Mouse (Mus musculus) midbrain, postnatal 0 days (tissue): ENCODE measurements around the gene Aspdh. TPM values are rescaled to one million over a fixed set of nuclear protein-coding genes. Genes with fewer than 3 reads are reported as not detected.
A peak's percentile ranks its signal among the peaks of the same experiment; 100 is the strongest.

Source experiments
- ATAC-seq: fragments of 200-750 bp; cut with Nextera tagmentation; 2 replicates; pipeline ENCODE4 v1.8.0; 2017; ENCODE audit warnings: moderate number of reproducible peaks, mild to moderate bottlenecking, moderate TSS enrichment, moderate library complexity; ENCODE audit not compliant: low FRiP score
- DNase-seq: peaks from one replicate; pipeline ENCODE4 v3.0.0-alpha.2; 2015; ENCODE audit warnings: low spot score
- H3K27ac ChIP-seq: fragments of 300-500 bp; sonication (generic); 2 replicates; pipeline ENCODE4 v1.5.1; 2014; ENCODE audit warnings: low read depth, mild to moderate bottlenecking, low read length, mixed read lengths
- H3K27me3 ChIP-seq: fragments of 300-500 bp; sonication (generic); 2 replicates; pipeline ENCODE4 v1.6.1; 2014; ENCODE audit warnings: low read length, control low read depth, mixed read lengths; ENCODE audit not compliant: insufficient read depth
- H3K36me3 ChIP-seq: fragments of 300-500 bp; sonication (generic); 2 replicates; pipeline ENCODE4 v1.6.1; 2014; ENCODE audit warnings: low read length, control low read depth, mixed read lengths; ENCODE audit not compliant: insufficient read depth
- H3K4me1 ChIP-seq: fragments of 300-500 bp; sonication (generic); 2 replicates; pipeline ENCODE4 v1.6.1; 2014; ENCODE audit warnings: mild to moderate bottlenecking, control low read depth, antibody characterized with exemption, low read length, mixed read lengths; ENCODE audit not compliant: insufficient read depth
- H3K4me2 ChIP-seq: fragments of 300-500 bp; sonication (generic); 2 replicates; pipeline ENCODE4 v1.6.1; 2014; ENCODE audit warnings: low read depth, mild to moderate bottlenecking, low read length, mixed read lengths; ENCODE audit not compliant: poor library complexity, severe bottlenecking
- H3K4me3 ChIP-seq: fragments of 300-500 bp; sonication (generic); 2 replicates; pipeline ENCODE4 v1.5.1; 2014; ENCODE audit warnings: low read depth, mild to moderate bottlenecking, low read length, moderate library complexity
- H3K9ac ChIP-seq: fragments of 300-500 bp; sonication (generic); replicated peaks from 2 replicates; pipeline ENCODE4 v1.6.1; 2014; ENCODE audit warnings: mild to moderate bottlenecking, low read length, moderate library complexity, mixed read lengths; ENCODE audit not compliant: poor library complexity, severe bottlenecking
- H3K9me3 ChIP-seq: fragments of 300-500 bp; sonication (generic); 2 replicates; pipeline ENCODE4 v1.6.1; 2016; ENCODE audit warnings: low read length, control low read depth
- CTCF ChIP-seq: IDR thresholded peaks from 2 replicates; pipeline ENCODE4 v1.5.1; 2016; ENCODE audit warnings: antibody characterized with exemption, mild to moderate bottlenecking
- WGBS: fragments of 180-500 bp; shearing (Covaris S2); extraction: QIAGEN DNeasy Blood & Tissue Kit; methylation state at CpG from one replicate; pipeline ENCODE4 v1.1.7; 2014; 5-methylcytosine and 5-hydroxymethylcytosine counted together
- polyA plus RNA-seq: library from polyadenylated mRNA; unstranded; fragments of >200 nt; fragmentation: Nextera tagmentation; extraction: Ambion mirVana; gene quantifications from 2 replicates; pipeline ENCODE4 v1.2.1, GENCODE M21; 2015
- total RNA-seq: library from RNA; depleted of rRNA; stranded (reverse); fragments of >200 nt; gene quantifications from 2 replicates; pipeline ENCODE4 v1.2.3, GENCODE M21; 2014

The Aspdh gene
- total and polyA plus RNA-seq, 2 experiments from 2014 or later = 3.7 to 11.8 TPM

- Histone ChIP-seq H3K27me3 (no peaks in the 10 kb centered on the region), H3K9me3 (no peaks in the 10 kb centered on the region), H3K4me2 (no peak overlapping the region), H3K4me1 (peaks cover 2% of the 10 kb centered on the region; the same call in 1 of the 2 replicates), H3K4me3 (no peak overlapping the region), H3K9ac (no peak overlapping the region), H3K36me3 (peaks cover 48% of the 10 kb centered on the region), H3K27ac (no peak overlapping the region)
- WGBS = 93% methylated on average over 1 of the region's 1 CpGs
- DNase-seq (no peak), ATAC-seq (no peak)
- TF ChIP-seq CTCF = no peak
Observed at GRCm38 (mm10) chr7:44456302-44456701, 8.9 kb upstream of the Aspdh start.

DNA sequence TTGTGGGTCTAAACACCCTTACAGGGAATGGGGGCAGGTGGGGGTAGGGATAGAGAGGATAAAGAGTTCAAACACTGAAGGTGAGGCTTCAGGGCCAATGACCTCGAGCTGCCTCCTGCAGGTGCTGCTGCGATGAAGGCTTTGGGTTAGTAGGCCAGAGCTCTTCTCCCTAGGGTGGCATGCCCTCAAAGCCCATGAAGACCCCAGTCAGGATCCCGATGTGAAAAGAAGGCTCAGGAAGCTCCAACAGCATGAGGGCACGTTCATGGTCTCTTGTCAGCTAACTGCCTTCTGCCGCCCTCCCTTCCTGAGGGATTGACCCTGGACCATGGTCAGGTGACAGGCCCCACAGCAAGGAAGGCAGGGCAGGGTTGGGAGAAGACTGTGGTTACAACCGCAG lies 5.1 kb upstream of the Aspdh start:
- H3K4me3 ChIP-seq = no peak overlapping the region
- no peak for TF ChIP-seq CTCF
- no peak overlapping the region for H3K27ac ChIP-seq
- 73% methylated on average over 6 of the region's 6 CpGs for WGBS
- H3K9ac ChIP-seq = no peak overlapping the region
- H3K9me3 ChIP-seq = no peaks in the 10 kb centered on the region
- peaks cover 11% of the 10 kb centered on the region; the same call in 1 of the 2 replicates for H3K4me1 ChIP-seq
- H3K36me3 ChIP-seq = peaks cover 68% of the 10 kb centered on the region
- no peak for DNase-seq
- no peak for ATAC-seq
- H3K27me3 ChIP-seq = no peaks in the 10 kb centered on the region
- H3K4me2 ChIP-seq = no peak overlapping the region

GRCm38 (mm10) chr7:44460767-44461502 lies 4.3 kb upstream of the Aspdh start:
- Histone ChIP-seq H3K9ac (no peak overlapping the region), H3K4me1 (peaks cover 14% of the 10 kb centered on the region; the same call in 1 of the 2 replicates), H3K27ac (no peak overlapping the region), H3K36me3 (peaks cover 70% of the 10 kb centered on the region), H3K4me3 (no peak overlapping the region), H3K4me2 (no peak overlapping the region), H3K9me3 (no peaks in the 10 kb centered on the region), H3K27me3 (no peaks in the 10 kb centered on the region)
- ATAC-seq = no peak
- no peak for DNase-seq
- no peak for TF ChIP-seq CTCF
- 80% methylated on average over 31 of the region's 31 CpGs for WGBS

DNA sequence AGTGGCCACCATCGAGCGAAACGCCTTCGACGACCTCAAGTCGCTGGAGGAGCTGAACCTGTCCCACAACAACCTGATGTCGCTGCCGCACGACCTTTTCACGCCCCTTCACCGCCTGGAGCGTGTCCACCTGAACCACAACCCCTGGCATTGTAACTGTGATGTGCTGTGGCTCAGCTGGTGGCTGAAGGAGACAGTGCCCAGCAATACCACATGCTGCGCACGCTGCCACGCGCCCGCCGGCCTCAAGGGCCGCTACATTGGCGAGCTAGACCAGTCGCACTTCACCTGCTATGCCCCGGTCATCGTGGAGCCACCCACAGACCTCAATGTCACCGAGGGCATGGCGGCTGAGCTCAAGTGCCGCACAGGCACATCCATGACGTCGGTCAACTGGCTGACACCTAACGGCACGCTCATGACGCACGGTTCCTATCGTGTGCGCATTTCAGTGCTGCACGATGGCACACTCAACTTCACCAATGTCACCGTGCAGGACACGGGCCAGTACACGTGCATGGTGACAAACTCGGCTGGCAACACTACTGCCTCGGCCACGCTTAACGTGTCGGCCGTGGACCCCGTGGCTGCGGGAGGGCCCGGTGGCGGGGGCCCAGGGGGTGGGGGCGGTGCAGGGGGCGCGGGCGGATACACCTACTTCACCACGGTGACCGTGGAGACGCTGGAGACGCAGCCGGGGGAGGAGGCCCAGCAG lies 3.5 kb upstream of the Aspdh start:
- H3K36me3 ChIP-seq = peaks cover 70% of the 10 kb centered on the region
- no peak for DNase-seq

DNA sequence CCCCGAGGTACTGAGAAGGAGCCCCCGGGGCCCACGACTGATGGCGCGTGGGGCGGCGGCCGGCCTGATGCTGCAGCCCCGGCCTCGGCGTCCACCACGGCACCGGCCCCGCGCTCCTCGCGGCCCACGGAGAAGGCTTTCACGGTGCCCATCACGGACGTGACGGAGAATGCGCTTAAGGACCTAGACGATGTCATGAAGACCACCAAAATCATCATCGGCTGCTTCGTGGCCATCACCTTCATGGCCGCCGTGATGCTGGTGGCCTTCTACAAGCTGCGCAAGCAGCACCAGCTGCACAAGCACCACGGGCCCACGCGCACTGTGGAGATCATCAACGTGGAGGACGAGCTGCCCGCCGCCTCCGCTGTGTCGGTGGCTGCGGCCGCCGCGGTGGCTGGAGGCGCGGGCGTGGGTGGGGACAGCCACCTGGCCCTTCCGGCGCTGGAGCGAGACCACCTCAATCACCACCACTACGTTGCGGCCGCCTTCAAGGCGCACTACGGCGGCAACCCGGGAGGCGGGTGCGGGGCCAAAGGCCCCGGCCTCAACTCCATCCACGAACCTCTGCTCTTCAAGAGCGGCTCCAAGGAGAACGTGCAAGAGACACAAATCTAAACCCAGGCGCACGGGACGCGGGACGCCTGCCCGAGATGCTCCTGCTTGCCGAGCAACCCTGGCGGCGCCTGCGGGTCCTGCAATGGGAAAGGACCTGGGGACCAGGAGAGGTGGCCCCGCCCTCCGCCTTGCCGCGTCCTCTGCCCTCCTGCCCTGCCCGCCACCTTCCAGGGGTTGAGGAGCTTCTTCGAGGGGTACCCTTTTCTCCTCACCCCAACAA lies 2.8 kb upstream of the Aspdh start:
- no peak overlapping the region for H3K4me2 ChIP-seq
- peak overlapping the region; percentile 34; the same call in 1 of the 2 replicates for H3K27ac ChIP-seq
- no peaks in the 10 kb centered on the region for H3K9me3 ChIP-seq
- ATAC-seq (no peak), DNase-seq (no peak)
- 36% methylated on average over 64 of the region's 77 CpGs for WGBS
- H3K4me3 ChIP-seq = no peak overlapping the region
- H3K9ac ChIP-seq = no peak overlapping the region
- peak; percentile 47 for TF ChIP-seq CTCF
- peaks cover 14% of the 10 kb centered on the region; the same call in 1 of the 2 replicates for H3K4me1 ChIP-seq
- H3K27me3 ChIP-seq = no peaks in the 10 kb centered on the region
- H3K36me3 ChIP-seq = peaks cover 62% of the 10 kb centered on the region

More for the DNA sequence above, 3.5 kb upstream of the Aspdh start:
- H3K9ac ChIP-seq = no peak overlapping the region
- no peaks in the 10 kb centered on the region for H3K27me3 ChIP-seq
- no peak for TF ChIP-seq CTCF
- no peaks in the 10 kb centered on the region for H3K9me3 ChIP-seq
- H3K4me2 ChIP-seq = no peak overlapping the region
- no peak overlapping the region for H3K4me3 ChIP-seq
- WGBS = 76% methylated on average over 57 of the region's 57 CpGs
- no peak overlapping the region for H3K27ac ChIP-seq
- peaks cover 14% of the 10 kb centered on the region; the same call in 1 of the 2 replicates for H3K4me1 ChIP-seq
- no peak for ATAC-seq
